Mouse (Mus musculus) lung, postnatal 0 days (tissue): ENCODE data around the gene Smarcd1. TPM values are rescaled to one million over a fixed set of nuclear protein-coding genes. Genes with fewer than 3 reads are reported as not detected.
A peak's percentile ranks its signal among the peaks of the same experiment; 100 is the strongest.

ENCODE experiments used
- ATAC-seq: fragments of 200-750 bp; cut with Nextera tagmentation; 2 replicates; pipeline ENCODE4 v1.8.0; 2017; ENCODE audit warnings: moderate library complexity
- DNase-seq: peaks from one replicate; pipeline ENCODE4 v3.0.0-alpha.2; 2016; ENCODE audit warnings: low spot score
- H3K27ac ChIP-seq: fragments of 300-500 bp; sonication (generic); 2 replicates; pipeline ENCODE4 v1.5.1; 2014; ENCODE audit warnings: antibody characterized with exemption, mild to moderate bottlenecking, low read length, mixed read lengths
- H3K27me3 ChIP-seq: fragments of 300-500 bp; sonication (generic); replicated peaks from 2 replicates; pipeline ENCODE4 v1.6.1; 2014; ENCODE audit warnings: low read length, mixed read lengths; ENCODE audit not compliant: insufficient read depth
- H3K36me3 ChIP-seq: fragments of 300-500 bp; sonication (generic); 2 replicates; pipeline ENCODE4 v1.6.1; 2014; ENCODE audit warnings: low read length, mixed read lengths; ENCODE audit not compliant: insufficient read depth
- H3K4me1 ChIP-seq: fragments of 300-500 bp; sonication (generic); 2 replicates; pipeline ENCODE4 v1.6.1; 2014; ENCODE audit warnings: antibody characterized with exemption, low read depth, low read length, mixed read lengths; ENCODE audit not compliant: insufficient read depth
- H3K4me2 ChIP-seq: fragments of 300-500 bp; sonication (generic); replicated peaks from 2 replicates; pipeline ENCODE4 v1.6.1; 2014; ENCODE audit warnings: low read depth, mild to moderate bottlenecking, low read length, moderate library complexity, mixed read lengths
- H3K4me3 ChIP-seq: fragments of 300-500 bp; sonication (generic); 2 replicates; pipeline ENCODE4 v1.5.1; 2014; ENCODE audit warnings: low read depth, low read length
- H3K9ac ChIP-seq: fragments of 300-500 bp; sonication (generic); replicated peaks from 2 replicates; pipeline ENCODE4 v1.6.1; 2014; ENCODE audit warnings: low read depth, mild to moderate bottlenecking
- H3K9me3 ChIP-seq: fragments of 300-500 bp; sonication (generic); 2 replicates; pipeline ENCODE4 v1.6.1; 2016; ENCODE audit warnings: low read length, mixed read lengths
- CTCF ChIP-seq: IDR thresholded peaks from 2 replicates; pipeline ENCODE4 v1.5.1; 2016; ENCODE audit warnings: antibody characterized with exemption, mild to moderate bottlenecking
- EP300 ChIP-seq: IDR thresholded peaks from 2 replicates; pipeline ENCODE4 v1.6.1; 2016; ENCODE audit warnings: antibody characterized with exemption, mild to moderate bottlenecking, control low read depth
- WGBS: fragments of 180-500 bp; shearing (Covaris S2); extraction: QIAGEN DNeasy Blood & Tissue Kit; methylation state at CpG from one replicate; pipeline ENCODE4 v1.1.7; 2014; 5-methylcytosine and 5-hydroxymethylcytosine counted together
- polyA plus RNA-seq: library from polyadenylated mRNA; unstranded; fragments of >200 nt; fragmentation: Nextera tagmentation; extraction: Ambion mirVana; gene quantifications from 2 replicates; pipeline ENCODE4 v1.2.1, GENCODE M21; 2015

The Smarcd1 gene
- polyA plus RNA-seq, 1 experiment from 2014 or later, result 20.4 TPM

- no peak within 1 kb of the TSS for H3K9ac ChIP-seq
- no peaks in the 10 kb centered on the region for H3K4me1 ChIP-seq
- peak within 1 kb of the TSS; percentile 89 for H3K4me2 ChIP-seq
- DNase-seq (peak; percentile 77), ATAC-seq (peak; percentile 88)
- H3K27ac ChIP-seq, result no peak within 1 kb of the TSS
- peak within 1 kb of the TSS; percentile 45 for H3K4me3 ChIP-seq
- TF ChIP-seq EP300 (no peak), CTCF (peak; percentile 33)
- no peaks in the 10 kb centered on the region for H3K36me3 ChIP-seq
- 0% methylated on average over 28 of the region's 74 CpGs for WGBS
- H3K9me3 ChIP-seq, result no peaks in the 10 kb centered on the region
- peaks cover 51% of the 10 kb centered on the region for H3K27me3 ChIP-seq
Measured at GRCm38 (mm10) chr15:99670154-99670821, 31.6 kb upstream of the Smarcd1 start, which contains the start of gene Asic1. Asic1 (plus strand) TSS chr15:99670368.

GRCm38 (mm10) chr15:99670964-99671670 is 30.8 kb upstream of the Smarcd1 start:
- Histone ChIP-seq H3K27ac (no peak overlapping the region), H3K4me3 (peak overlapping the region; percentile 45), H3K9ac (no peak overlapping the region), H3K27me3 (peaks cover 43% of the 10 kb centered on the region), H3K36me3 (no peaks in the 10 kb centered on the region), H3K9me3 (no peaks in the 10 kb centered on the region), H3K4me2 (peak overlapping the region; percentile 89), H3K4me1 (no peaks in the 10 kb centered on the region)
- ATAC-seq (no peak), DNase-seq (no peak)
- WGBS, result 8% methylated on average over 14 of the region's 17 CpGs
- TF ChIP-seq EP300, result no peak
- no peak for TF ChIP-seq CTCF

GRCm38 (mm10) chr15:99671783-99672182 is 30.1 kb upstream of the Smarcd1 start:
- WGBS, result 54% methylated on average over 14 of the region's 14 CpGs
- DNase-seq (no peak), ATAC-seq (no peak)
- no peaks in the 10 kb centered on the region for H3K4me1 ChIP-seq
- TF ChIP-seq EP300 (no peak), CTCF (no peak)
- H3K27ac ChIP-seq, result no peak overlapping the region
- H3K4me3 ChIP-seq, result no peak overlapping the region
- H3K4me2 ChIP-seq, result no peak overlapping the region
- H3K9ac ChIP-seq, result no peak overlapping the region
- no peaks in the 10 kb centered on the region for H3K36me3 ChIP-seq
- peaks cover 38% of the 10 kb centered on the region for H3K27me3 ChIP-seq
- H3K9me3 ChIP-seq, result no peaks in the 10 kb centered on the region

- TF ChIP-seq CTCF (no peak), EP300 (no peak)
- Histone ChIP-seq H3K27me3 (peaks cover 28% of the 10 kb centered on the region), H3K4me3 (no peak overlapping the region), H3K27ac (no peak overlapping the region), H3K4me1 (no peaks in the 10 kb centered on the region), H3K9ac (no peak overlapping the region), H3K9me3 (no peaks in the 10 kb centered on the region), H3K4me2 (no peak overlapping the region), H3K36me3 (no peaks in the 10 kb centered on the region)
- WGBS, result 82% methylated on average over 3 of the region's 3 CpGs
- ATAC-seq (no peak), DNase-seq (no peak)
Measured at GRCm38 (mm10) chr15:99674866-99675265, 27.1 kb upstream of the Smarcd1 start.

- no peak for ATAC-seq
- Histone ChIP-seq H3K36me3 (no peaks in the 10 kb centered on the region), H3K27me3 (peaks cover 9% of the 10 kb centered on the region; the same call in 1 of the 2 replicates), H3K4me2 (no peak overlapping the region), H3K9me3 (no peaks in the 10 kb centered on the region), H3K4me1 (no peaks in the 10 kb centered on the region), H3K4me3 (no peak overlapping the region), H3K27ac (no peak overlapping the region), H3K9ac (no peak overlapping the region)
- no peak for DNase-seq
- WGBS, result 53% methylated on average over 5 of the region's 8 CpGs
- no peak for TF ChIP-seq EP300
- no peak for TF ChIP-seq CTCF
Measured at GRCm38 (mm10) chr15:99677089-99677488, 24.8 kb upstream of the Smarcd1 start.

GRCm38 (mm10) chr15:99678063-99678800 is 23.7 kb upstream of the Smarcd1 start:
- 14% methylated on average over 13 of the region's 13 CpGs for WGBS
- no peak for TF ChIP-seq EP300
- TF ChIP-seq CTCF, result peak; percentile 54
- no peak overlapping the region for H3K4me3 ChIP-seq
- DNase-seq (peak; percentile 34), ATAC-seq (peak; percentile 35; the same call in 1 of the 2 replicates)
- H3K27ac ChIP-seq, result no peak overlapping the region
- no peak overlapping the region for H3K4me2 ChIP-seq
- no peaks in the 10 kb centered on the region for H3K9me3 ChIP-seq
- no peaks in the 10 kb centered on the region; the same call in 1 of the 2 replicates for H3K27me3 ChIP-seq
- H3K36me3 ChIP-seq, result no peaks in the 10 kb centered on the region
- H3K4me1 ChIP-seq, result no peaks in the 10 kb centered on the region
- no peak overlapping the region for H3K9ac ChIP-seq
